Mouse (Mus musculus) liver, embryonic 11.5 days (tissue): Measurements from ENCODE around the gene Rora. TPM values are rescaled to one million over a fixed set of nuclear protein-coding genes. Genes with fewer than 3 reads are reported as not detected.

ENCODE experiments used
- ATAC-seq: fragments of 200-750 bp; cut with Nextera tagmentation; replicated peaks from 2 replicates; pipeline ENCODE4 v1.8.0; 2017; ENCODE audit warnings: moderate number of reproducible peaks, mild to moderate bottlenecking, moderate TSS enrichment, moderate library complexity; ENCODE audit not compliant: low FRiP score
- DNase-seq: peaks from one replicate; pipeline ENCODE4 v3.0.0-alpha.2; 2017; ENCODE audit warnings: low spot score
- H3K27ac ChIP-seq: fragments of 300-500 bp; sonication (generic); 2 replicates; pipeline ENCODE4 v1.5.1; 2014; ENCODE audit warnings: mild to moderate bottlenecking, low read depth, low read length, control low read depth
- H3K27me3 ChIP-seq: fragments of 300-500 bp; sonication (generic); replicated peaks from 2 replicates; pipeline ENCODE4 v1.6.1; 2014; ENCODE audit warnings: low read length, mixed read lengths; ENCODE audit not compliant: control insufficient read depth, insufficient read depth
- H3K36me3 ChIP-seq: fragments of 300-500 bp; sonication (generic); 2 replicates; pipeline ENCODE4 v1.6.1; 2014; ENCODE audit warnings: mild to moderate bottlenecking, low read length, moderate library complexity, mixed read lengths; ENCODE audit not compliant: control insufficient read depth, insufficient read depth
- H3K4me1 ChIP-seq: fragments of 300-500 bp; sonication (generic); replicated peaks from 2 replicates; pipeline ENCODE4 v1.6.1; 2014; ENCODE audit warnings: low read length, mixed read lengths; ENCODE audit not compliant: control insufficient read depth, insufficient read depth
- H3K4me2 ChIP-seq: fragments of 300-500 bp; sonication (generic); 2 replicates; pipeline ENCODE4 v1.6.1; 2014; ENCODE audit warnings: mild to moderate bottlenecking, control low read depth, moderate library complexity
- H3K4me3 ChIP-seq: fragments of 300-500 bp; sonication (generic); 2 replicates; pipeline ENCODE4 v1.5.1; 2014; ENCODE audit warnings: low read depth, low read length, control low read depth
- H3K9ac ChIP-seq: fragments of 300-500 bp; sonication (generic); 2 replicates; pipeline ENCODE4 v1.6.1; 2014; ENCODE audit warnings: low read depth, low read length, control low read depth
- H3K9me3 ChIP-seq: fragments of 300-500 bp; sonication (generic); 2 replicates; pipeline ENCODE4 v1.6.1; 2016; ENCODE audit warnings: low read length, inconsistent platforms, mixed read lengths; ENCODE audit not compliant: control insufficient read depth
- WGBS: fragments of 180-500 bp; shearing (Covaris S2); extraction: QIAGEN DNeasy Blood & Tissue Kit; methylation state at CpG from one replicate; pipeline ENCODE4 v1.1.7; 2014; 5-methylcytosine and 5-hydroxymethylcytosine counted together
- polyA plus RNA-seq: library from polyadenylated mRNA; unstranded; fragments of >200 nt; fragmentation: Nextera tagmentation; extraction: Ambion mirVana; gene quantifications from 2 replicates; pipeline ENCODE4 v1.2.1, GENCODE M21; 2014

Rora gene
- polyA plus RNA-seq, 1 experiment from 2014 or later, result 4.3 TPM

- H3K4me3 ChIP-seq, result no peak overlapping the region
- no peaks in the 10 kb centered on the region for H3K36me3 ChIP-seq
- H3K4me1 ChIP-seq, result no peaks in the 10 kb centered on the region; the same call in 1 of the 2 replicates
- H3K9me3 ChIP-seq, result no peaks in the 10 kb centered on the region
- ATAC-seq (no peak), DNase-seq (no peak)
- peaks cover 44% of the 10 kb centered on the region for H3K27me3 ChIP-seq
- 83% methylated on average over 12 of the region's 12 CpGs for WGBS
- H3K9ac ChIP-seq, result no peak overlapping the region
- no peak overlapping the region for H3K4me2 ChIP-seq
- H3K27ac ChIP-seq, result no peak overlapping the region
Observed at GRCm38 (mm10) chr9:69292776-69293687, 639.4 kb downstream of the Rora start.

- no peak for DNase-seq
- 68% methylated on average over 8 of the region's 8 CpGs for WGBS
- peaks cover 44% of the 10 kb centered on the region for H3K27me3 ChIP-seq
- ATAC-seq, result no peak
- no peak overlapping the region for H3K4me2 ChIP-seq
- H3K9me3 ChIP-seq, result no peaks in the 10 kb centered on the region
- no peak overlapping the region for H3K27ac ChIP-seq
- no peaks in the 10 kb centered on the region; the same call in 1 of the 2 replicates for H3K4me1 ChIP-seq
- no peak overlapping the region for H3K4me3 ChIP-seq
- no peak overlapping the region for H3K9ac ChIP-seq
- no peaks in the 10 kb centered on the region for H3K36me3 ChIP-seq
Observed at GRCm38 (mm10) chr9:69293688-69294074, 640.1 kb downstream of the Rora start.

- ATAC-seq (no peak), DNase-seq (no peak)
- H3K27ac ChIP-seq, result no peak overlapping the region
- WGBS, result 75% methylated on average over 5 of the region's 5 CpGs
- H3K9ac ChIP-seq, result no peak overlapping the region
- no peak overlapping the region for H3K4me2 ChIP-seq
- no peaks in the 10 kb centered on the region for H3K36me3 ChIP-seq
- no peaks in the 10 kb centered on the region; the same call in 1 of the 2 replicates for H3K4me1 ChIP-seq
- H3K27me3 ChIP-seq, result peaks cover 39% of the 10 kb centered on the region
- no peaks in the 10 kb centered on the region for H3K9me3 ChIP-seq
- H3K4me3 ChIP-seq, result no peak overlapping the region
Observed at GRCm38 (mm10) chr9:69294426-69294825, 640.8 kb downstream of the Rora start.

GRCm38 (mm10) chr9:69294856-69295255 lies 641.3 kb downstream of the Rora start:
- Histone ChIP-seq H3K9me3 (no peaks in the 10 kb centered on the region), H3K9ac (no peak overlapping the region), H3K27ac (no peak overlapping the region), H3K36me3 (no peaks in the 10 kb centered on the region), H3K4me3 (no peak overlapping the region), H3K4me2 (no peak overlapping the region), H3K4me1 (no peaks in the 10 kb centered on the region; the same call in 1 of the 2 replicates), H3K27me3 (peaks cover 35% of the 10 kb centered on the region)
- WGBS, result 86% methylated on average over 14 of the region's 14 CpGs
- ATAC-seq (no peak), DNase-seq (no peak)

GRCm38 (mm10) chr9:69295826-69296225 lies 642.2 kb downstream of the Rora start:
- no peak for ATAC-seq
- Histone ChIP-seq H3K4me1 (no peaks in the 10 kb centered on the region; the same call in 1 of the 2 replicates), H3K27ac (no peak overlapping the region), H3K4me3 (no peak overlapping the region), H3K9me3 (no peaks in the 10 kb centered on the region), H3K36me3 (no peaks in the 10 kb centered on the region), H3K4me2 (no peak overlapping the region), H3K27me3 (peaks cover 25% of the 10 kb centered on the region), H3K9ac (no peak overlapping the region)
- no peak for DNase-seq
- 78% methylated on average over 3 of the region's 3 CpGs for WGBS

GRCm38 (mm10) chr9:69296418-69296817 lies 642.8 kb downstream of the Rora start:
- Histone ChIP-seq H3K27ac (no peak overlapping the region), H3K4me3 (no peak overlapping the region), H3K4me1 (no peaks in the 10 kb centered on the region; the same call in 1 of the 2 replicates), H3K9ac (no peak overlapping the region), H3K27me3 (peaks cover 19% of the 10 kb centered on the region), H3K9me3 (no peaks in the 10 kb centered on the region), H3K4me2 (no peak overlapping the region), H3K36me3 (no peaks in the 10 kb centered on the region)
- WGBS, result 23% methylated on average over 2 of the region's 2 CpGs
- ATAC-seq (no peak), DNase-seq (no peak)

GRCm38 (mm10) chr9:69297766-69298375 lies 644.3 kb downstream of the Rora start:
- H3K36me3 ChIP-seq, result no peaks in the 10 kb centered on the region
- no peaks in the 10 kb centered on the region; the same call in 1 of the 2 replicates for H3K4me1 ChIP-seq
- H3K27ac ChIP-seq, result no peak overlapping the region
- ATAC-seq, result no peak
- peaks cover 9% of the 10 kb centered on the region; the same call in 1 of the 2 replicates for H3K27me3 ChIP-seq
- H3K9me3 ChIP-seq, result no peaks in the 10 kb centered on the region
- WGBS, result 65% methylated on average over 7 of the region's 7 CpGs
- DNase-seq, result no peak
- H3K9ac ChIP-seq, result no peak overlapping the region
- no peak overlapping the region for H3K4me3 ChIP-seq
- no peak overlapping the region for H3K4me2 ChIP-seq

- no peak for DNase-seq
- Histone ChIP-seq H3K27ac (no peak overlapping the region), H3K4me2 (no peak overlapping the region), H3K9ac (no peak overlapping the region), H3K4me3 (no peak overlapping the region), H3K36me3 (no peaks in the 10 kb centered on the region), H3K27me3 (peaks cover 3% of the 10 kb centered on the region; the same call in 1 of the 2 replicates), H3K4me1 (no peaks in the 10 kb centered on the region), H3K9me3 (no peaks in the 10 kb centered on the region)
- 67% methylated on average over 12 of the region's 12 CpGs for WGBS
- no peak for ATAC-seq
Observed at GRCm38 (mm10) chr9:69298566-69299335, 645.2 kb downstream of the Rora start.
